Mouse (Mus musculus) forebrain, embryonic 14.5 days (tissue): Measurements from ENCODE around the gene Dnah17. TPM values are rescaled to one million over a fixed set of nuclear protein-coding genes. Genes with fewer than 3 reads are reported as not detected.

Experiments
- ATAC-seq: fragments of 200-750 bp; cut with Nextera tagmentation; 2 replicates; pipeline ENCODE4 v1.8.0; 2017; ENCODE audit warnings: mild to moderate bottlenecking, moderate library complexity
- DNase-seq: peaks from one replicate; pipeline ENCODE4 v3.0.0-alpha.2; 2015; ENCODE audit warnings: low spot score
- H3K27ac ChIP-seq: fragments of 300-500 bp; sonication (generic); 2 replicates; pipeline ENCODE4 v1.5.1; 2014; ENCODE audit warnings: low read depth, mild to moderate bottlenecking, control low read depth, low read length, moderate library complexity
- H3K27me3 ChIP-seq: fragments of 300-500 bp; sonication (generic); replicated peaks from 2 replicates; pipeline ENCODE4 v1.6.1; 2014; ENCODE audit warnings: low read length, control low read depth, mixed read lengths; ENCODE audit not compliant: control insufficient read depth, insufficient read depth
- H3K36me3 ChIP-seq: fragments of 300-500 bp; sonication (generic); 2 replicates; pipeline ENCODE4 v1.6.1; 2014; ENCODE audit warnings: low read length, control low read depth; ENCODE audit not compliant: control insufficient read depth, insufficient read depth
- H3K4me1 ChIP-seq: fragments of 300-500 bp; sonication (generic); 2 replicates; pipeline ENCODE4 v1.6.1; 2014; ENCODE audit warnings: antibody characterized with exemption, low read length, control low read depth; ENCODE audit not compliant: control insufficient read depth, insufficient read depth
- H3K4me2 ChIP-seq: fragments of 300-500 bp; sonication (generic); 2 replicates; pipeline ENCODE4 v1.6.1; 2014; ENCODE audit warnings: mild to moderate bottlenecking, control low read depth, low read length
- H3K4me3 ChIP-seq: fragments of 300-500 bp; sonication (generic); 2 replicates; pipeline ENCODE4 v1.5.1; 2014; ENCODE audit warnings: low read depth, low read length, control low read depth
- H3K9ac ChIP-seq: fragments of 300-500 bp; sonication (generic); 2 replicates; pipeline ENCODE4 v1.6.1; 2014; ENCODE audit warnings: mild to moderate bottlenecking, low read length, control low read depth, moderate library complexity
- H3K9me3 ChIP-seq: fragments of 300-500 bp; sonication (generic); replicated peaks from 2 replicates; pipeline ENCODE4 v1.6.1; 2016; ENCODE audit warnings: low read length, control low read depth, mixed read lengths; ENCODE audit not compliant: control insufficient read depth
- WGBS: fragments of 180-500 bp; shearing (Covaris S2); extraction: QIAGEN DNeasy Blood & Tissue Kit; methylation state at CpG from one replicate; pipeline ENCODE4 v1.1.7; 2014; 5-methylcytosine and 5-hydroxymethylcytosine counted together
- polyA plus RNA-seq: library from polyadenylated mRNA; unstranded; fragments of >200 nt; fragmentation: Nextera tagmentation; extraction: Ambion mirVana; gene quantifications from 2 replicates; pipeline ENCODE4 v1.2.1, GENCODE M21; 2014

Gene Dnah17
- 0.08 and 0.14 TPM in 2 replicates for polyA plus RNA-seq

DNA sequence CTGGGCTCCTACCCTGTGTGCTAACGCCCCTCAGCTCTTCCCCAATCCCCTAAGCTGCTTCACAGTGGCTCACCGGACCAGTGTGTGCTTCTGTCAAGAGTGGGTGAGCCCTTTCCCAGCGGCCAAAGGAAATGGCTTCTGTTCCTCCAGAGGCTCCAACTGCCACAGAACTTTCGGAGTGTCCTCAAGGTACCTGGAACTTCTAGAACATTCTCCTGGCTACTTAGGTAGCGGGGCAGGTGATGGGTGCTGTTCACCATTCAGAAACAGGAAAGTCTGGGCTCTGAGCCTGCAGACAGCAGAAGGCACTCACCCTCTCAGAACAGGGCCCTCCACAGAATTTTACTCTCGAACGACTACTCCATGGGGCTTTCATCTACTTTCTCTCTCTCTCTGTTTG, at the start of gene Dnah17:
TSS of gene Dnah17 (minus strand) at position 101 of the 400 bp plus-strand sequence.
- Histone ChIP-seq H3K27ac (no peak within 1 kb of the TSS), H3K4me2 (no peak within 1 kb of the TSS), H3K9me3 (no peaks in the 10 kb centered on the region), H3K4me1 (peaks cover 9% of the 10 kb centered on the region), H3K9ac (no peak within 1 kb of the TSS), H3K27me3 (no peaks in the 10 kb centered on the region), H3K4me3 (no peak within 1 kb of the TSS), H3K36me3 (no peaks in the 10 kb centered on the region)
- DNase-seq (no peak), ATAC-seq (no peak)
- 86% methylated on average over 7 of the region's 7 CpGs for WGBS

DNA sequence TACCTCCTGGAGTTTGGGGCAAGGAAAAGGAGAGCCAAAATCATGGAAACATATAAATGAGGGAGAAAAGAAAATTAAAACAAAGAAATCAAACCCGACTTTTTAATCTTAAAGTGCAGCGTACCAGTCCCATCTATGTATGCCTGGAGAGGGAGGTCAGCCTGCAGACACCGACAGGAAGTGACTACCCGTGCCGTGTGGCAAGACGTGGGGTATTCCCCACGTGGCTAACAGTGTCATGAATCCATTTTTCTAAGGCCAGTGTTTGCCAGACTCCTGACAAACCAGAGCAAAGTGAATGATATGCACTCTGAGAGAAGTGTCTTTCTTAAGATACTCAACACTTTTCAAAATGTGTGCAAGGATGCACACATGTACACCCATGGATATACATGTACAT, 49.8 kb upstream of the Dnah17 start:
- 88% methylated on average over 7 of the region's 7 CpGs for WGBS
- Histone ChIP-seq H3K36me3 (peaks cover 83% of the 10 kb centered on the region), H3K4me2 (no peak overlapping the region), H3K4me1 (no peaks in the 10 kb centered on the region), H3K27ac (no peak overlapping the region), H3K9me3 (no peaks in the 10 kb centered on the region), H3K9ac (no peak overlapping the region), H3K27me3 (no peaks in the 10 kb centered on the region), H3K4me3 (no peak overlapping the region)
- DNase-seq (no peak), ATAC-seq (no peak)

DNA sequence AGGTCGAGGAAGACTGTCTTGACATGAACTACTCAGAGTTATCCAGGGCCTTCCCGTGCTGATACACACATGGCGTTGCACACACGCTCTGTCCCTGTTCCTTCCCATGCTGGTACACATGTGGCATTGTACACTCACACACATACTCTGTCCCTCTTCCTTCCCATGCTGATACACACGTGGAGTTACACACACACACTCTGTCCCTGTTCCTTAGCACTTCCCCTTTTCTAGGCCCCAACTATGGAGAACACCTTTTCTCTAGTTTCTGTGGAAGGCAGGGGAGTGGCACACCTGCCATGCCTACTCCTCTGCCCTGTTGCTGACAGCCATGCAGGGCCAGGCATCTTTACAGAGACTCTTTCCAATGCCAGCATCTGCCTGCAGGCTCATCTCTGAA, 47.8 kb upstream of the Dnah17 start:
- no peak overlapping the region for H3K27ac ChIP-seq
- no peaks in the 10 kb centered on the region for H3K27me3 ChIP-seq
- H3K9ac ChIP-seq = no peak overlapping the region
- H3K4me3 ChIP-seq = no peak overlapping the region
- DNase-seq (no peak), ATAC-seq (no peak)
- WGBS = 86% methylated on average over 5 of the region's 5 CpGs
- no peaks in the 10 kb centered on the region for H3K9me3 ChIP-seq
- H3K36me3 ChIP-seq = peaks cover 72% of the 10 kb centered on the region
- H3K4me1 ChIP-seq = no peaks in the 10 kb centered on the region
- no peak overlapping the region for H3K4me2 ChIP-seq

DNA sequence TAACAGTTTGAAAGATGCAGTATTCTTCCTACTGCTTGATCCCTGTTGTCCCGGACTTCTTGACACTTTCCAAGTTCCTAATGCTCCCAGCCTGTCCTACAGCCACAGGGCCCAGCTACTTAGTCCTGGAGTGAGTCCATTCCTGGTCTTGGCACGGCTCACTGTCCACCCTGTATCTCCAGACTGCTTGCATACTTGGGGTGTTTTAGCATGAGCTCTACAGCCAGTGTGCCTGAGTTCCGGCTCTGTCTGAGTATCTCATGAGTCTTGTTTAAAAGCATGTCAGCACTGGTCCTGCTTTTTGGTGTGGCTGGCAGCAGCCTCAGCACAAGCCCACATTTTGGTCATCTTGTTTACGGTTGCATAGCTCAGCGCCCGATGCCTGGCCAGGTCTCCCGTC, 44.3 kb upstream of the Dnah17 start:
- DNase-seq (no peak), ATAC-seq (no peak)
- no peaks in the 10 kb centered on the region for H3K9me3 ChIP-seq
- WGBS = 91% methylated on average over 7 of the region's 7 CpGs
- H3K36me3 ChIP-seq = peaks cover 48% of the 10 kb centered on the region
- no peak overlapping the region for H3K4me2 ChIP-seq
- H3K27ac ChIP-seq = no peak overlapping the region
- no peak overlapping the region for H3K4me3 ChIP-seq
- no peak overlapping the region for H3K9ac ChIP-seq
- H3K27me3 ChIP-seq = no peaks in the 10 kb centered on the region
- no peaks in the 10 kb centered on the region for H3K4me1 ChIP-seq

DNA sequence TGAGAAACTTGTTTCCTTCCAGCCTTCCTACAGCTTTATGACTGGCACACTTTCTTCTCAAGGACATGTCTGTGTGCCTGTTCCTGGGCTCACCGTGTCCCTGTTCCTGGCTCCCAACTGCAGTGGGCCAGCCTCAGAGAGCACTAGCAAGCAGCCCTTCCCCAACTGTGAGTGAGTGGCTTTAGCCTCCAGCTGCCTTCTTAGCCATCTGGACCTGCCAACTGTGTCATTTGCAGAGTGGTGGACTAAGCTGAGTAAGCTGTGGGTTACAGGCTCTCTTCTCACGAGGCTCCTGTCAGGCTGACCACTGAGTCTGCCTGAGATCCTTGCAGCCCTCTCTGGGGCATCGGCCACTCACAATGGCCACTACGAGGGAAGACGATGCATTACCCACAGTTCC, 42.3 kb upstream of the Dnah17 start:
- Histone ChIP-seq H3K27me3 (no peaks in the 10 kb centered on the region), H3K4me2 (no peak overlapping the region), H3K4me1 (no peaks in the 10 kb centered on the region), H3K27ac (no peak overlapping the region), H3K4me3 (no peak overlapping the region), H3K36me3 (peaks cover 41% of the 10 kb centered on the region), H3K9me3 (no peaks in the 10 kb centered on the region), H3K9ac (no peak overlapping the region)
- ATAC-seq (no peak), DNase-seq (no peak)
- WGBS = 85% methylated on average over 5 of the region's 5 CpGs

DNA sequence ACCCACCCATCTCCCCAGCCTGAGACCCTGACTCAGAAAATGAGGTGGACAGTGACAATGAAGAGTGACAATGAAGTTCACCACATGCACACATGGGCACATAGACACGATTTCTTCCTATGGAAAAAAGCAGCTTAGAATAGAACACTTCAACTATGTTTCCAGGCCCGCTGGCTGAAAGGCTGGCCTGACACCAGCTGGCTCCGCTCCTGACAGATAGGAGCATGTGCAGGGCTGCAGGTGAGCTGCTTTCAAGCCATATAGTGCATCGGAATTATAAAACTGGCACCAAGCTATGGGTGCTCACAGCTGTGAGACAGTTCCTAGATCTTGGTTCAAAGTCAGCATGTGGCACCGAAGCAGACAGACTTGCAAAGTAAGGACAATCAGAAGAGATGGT, 39.9 kb upstream of the Dnah17 start:
- peaks cover 50% of the 10 kb centered on the region for H3K36me3 ChIP-seq
- H3K27ac ChIP-seq = no peak overlapping the region
- H3K4me2 ChIP-seq = no peak overlapping the region
- ATAC-seq (no peak), DNase-seq (no peak)
- H3K9me3 ChIP-seq = no peaks in the 10 kb centered on the region
- no peak overlapping the region for H3K9ac ChIP-seq
- 93% methylated on average over 5 of the region's 5 CpGs for WGBS
- H3K27me3 ChIP-seq = no peaks in the 10 kb centered on the region
- H3K4me3 ChIP-seq = no peak overlapping the region
- no peaks in the 10 kb centered on the region for H3K4me1 ChIP-seq

DNA sequence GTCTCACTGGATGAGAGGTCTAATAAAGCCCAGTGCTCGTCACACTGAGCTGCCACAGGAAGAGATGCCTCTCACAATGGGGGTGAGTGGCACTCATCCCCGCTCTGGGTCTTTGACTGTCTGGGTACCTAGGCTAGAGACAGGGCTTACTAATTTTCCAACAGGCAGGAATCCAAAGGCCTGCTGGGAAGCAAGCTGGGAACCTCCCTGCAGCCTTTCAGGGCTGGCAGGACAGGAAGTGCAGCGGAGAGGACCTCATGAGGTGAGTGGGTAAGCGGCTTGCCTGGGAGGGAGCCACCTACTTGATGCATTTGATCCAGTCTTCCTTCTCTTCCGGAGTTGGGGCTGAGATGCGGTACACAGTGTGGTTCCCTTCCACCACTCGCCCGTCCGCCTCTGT, 38.3 kb upstream of the Dnah17 start:
- Histone ChIP-seq H3K4me3 (no peak overlapping the region), H3K4me1 (no peaks in the 10 kb centered on the region), H3K27me3 (no peaks in the 10 kb centered on the region), H3K9me3 (no peaks in the 10 kb centered on the region), H3K27ac (no peak overlapping the region), H3K36me3 (peaks cover 53% of the 10 kb centered on the region), H3K9ac (no peak overlapping the region), H3K4me2 (no peak overlapping the region)
- ATAC-seq (no peak), DNase-seq (no peak)
- WGBS = 65% methylated on average over 9 of the region's 9 CpGs

DNA sequence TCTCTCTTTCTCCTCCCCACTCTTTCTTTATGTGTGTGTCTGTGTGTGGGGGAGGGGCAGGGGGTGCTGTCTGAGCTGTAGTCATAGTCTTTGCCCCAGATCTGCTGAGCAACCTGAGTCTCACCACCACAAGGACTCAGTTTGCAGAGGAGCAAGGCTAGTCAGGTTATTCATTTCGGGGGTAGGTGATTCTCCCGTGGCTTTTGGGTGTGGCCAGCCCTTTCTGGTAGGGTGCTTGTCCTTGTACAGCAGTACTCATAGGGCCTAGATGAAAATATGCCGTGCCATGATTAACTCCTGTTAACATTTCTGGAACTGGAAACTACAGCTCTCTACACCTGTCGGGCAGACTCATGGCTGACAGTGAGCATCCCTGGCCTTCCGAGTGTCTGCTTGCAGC, 36.2 kb upstream of the Dnah17 start:
- H3K9ac ChIP-seq = no peak overlapping the region
- WGBS = 91% methylated on average over 5 of the region's 5 CpGs
- ATAC-seq (no peak), DNase-seq (no peak)
- H3K27me3 ChIP-seq = no peaks in the 10 kb centered on the region
- no peaks in the 10 kb centered on the region for H3K4me1 ChIP-seq
- H3K4me2 ChIP-seq = no peak overlapping the region
- H3K27ac ChIP-seq = no peak overlapping the region
- no peak overlapping the region for H3K4me3 ChIP-seq
- peaks cover 59% of the 10 kb centered on the region for H3K36me3 ChIP-seq
- H3K9me3 ChIP-seq = no peaks in the 10 kb centered on the region

DNA sequence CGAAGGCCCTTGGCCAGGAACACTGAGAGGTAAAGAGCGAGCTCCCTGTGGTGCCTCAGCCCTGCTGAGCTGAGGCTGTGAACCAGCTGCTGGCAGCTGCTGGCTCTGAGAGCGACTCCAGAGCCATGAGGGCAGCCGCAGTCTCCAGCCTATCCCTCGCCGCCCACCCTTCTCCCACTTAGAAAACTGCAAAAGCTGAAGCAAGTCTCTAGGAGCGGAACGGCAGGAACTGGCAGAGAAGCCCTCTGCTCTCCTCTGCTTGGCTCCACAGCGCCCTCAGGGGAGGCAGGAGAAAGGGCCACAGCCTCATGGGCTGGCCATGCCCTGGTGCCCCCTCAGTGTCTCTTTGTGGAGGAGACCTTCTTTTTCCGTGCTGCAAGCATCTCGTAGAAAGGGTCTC, 35.2 kb upstream of the Dnah17 start:
- 41% methylated on average over 11 of the region's 11 CpGs for WGBS
- Histone ChIP-seq H3K9me3 (no peaks in the 10 kb centered on the region), H3K4me2 (no peak overlapping the region), H3K27me3 (no peaks in the 10 kb centered on the region), H3K4me3 (no peak overlapping the region), H3K27ac (no peak overlapping the region), H3K4me1 (no peaks in the 10 kb centered on the region), H3K36me3 (peaks cover 59% of the 10 kb centered on the region), H3K9ac (no peak overlapping the region)
- ATAC-seq = no peak
- DNase-seq = no peak
